Mouse (Mus musculus) cerebellum, adult 8-10 months (tissue): ENCODE data around the gene Gm14288.
"Not testable (repeated sequence)": the region's sequence is repeated elsewhere in the genome, so short reads cannot be mapped to it uniquely, and the experiment has no call there.

Source experiments
- DNase-seq: peaks from one replicate; pipeline ENCODE4 v3.0.0; 2022

Gene Gm14288

DNA sequence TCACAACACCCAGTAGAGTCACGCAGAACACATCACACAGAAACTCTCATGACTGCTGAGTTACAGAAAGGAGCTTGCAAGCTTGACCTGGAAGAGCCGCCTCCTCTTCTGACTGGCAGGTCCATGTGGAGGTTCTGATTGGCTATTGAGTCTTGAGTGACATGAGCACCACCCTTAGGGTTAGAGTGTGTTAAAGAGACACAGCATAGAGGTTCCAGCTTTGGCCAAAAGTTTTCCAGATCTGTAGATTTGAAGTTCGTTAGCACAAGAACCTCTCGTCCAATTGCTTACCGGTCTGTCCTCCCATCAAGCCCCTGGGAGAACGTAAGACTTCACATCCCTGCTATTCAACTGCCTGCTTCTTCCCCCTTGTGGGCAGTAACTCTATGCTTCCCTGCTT is at the start of gene Gm14288:
TSS of gene Gm14288 (minus strand) at position 101 of the 400 bp plus-strand sequence.
- DNase-seq: not testable (repeated sequence)

DNA sequence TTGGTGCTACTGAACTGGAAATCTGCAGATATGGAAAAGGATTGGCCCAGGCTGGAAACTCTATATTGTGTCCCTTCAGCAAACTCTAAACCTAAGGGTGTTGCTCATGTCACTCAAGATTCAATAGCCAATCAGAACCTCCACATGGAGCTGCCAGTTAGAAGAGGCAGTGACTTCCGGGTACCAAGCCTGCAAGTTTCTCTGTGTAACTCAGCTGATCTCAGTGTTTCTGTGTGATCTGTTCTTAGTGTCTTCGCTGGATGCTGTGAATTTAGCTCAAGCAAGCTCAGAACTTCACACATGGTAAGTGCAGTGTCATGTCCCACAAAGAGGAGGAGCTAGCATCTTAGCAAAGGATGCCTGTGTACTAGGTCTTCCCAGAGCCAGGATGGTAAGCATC is 59.7 kb downstream of the Gm14288 start, which contains the start of gene Gm2007:
TSS of gene Gm2007 (plus strand) at position 301 of the 400 bp plus-strand sequence.
- DNase-seq: not testable (repeated sequence)
